Mouse (Mus musculus) erythroblast, embryonic 14.5 days (primary cell): ENCODE measurements around the gene Adam11.

Experiments used
- GATA1 ChIP-seq: IDR thresholded peaks from 2 replicates; pipeline ENCODE4 v1.6.1; 2012; ENCODE audit warnings: low read length, inconsistent platforms, mixed read lengths
- TAL1 ChIP-seq: IDR thresholded peaks from 3 replicates; pipeline ENCODE4 v1.6.1; 2012; ENCODE audit warnings: low read length, inconsistent platforms, mixed read lengths

- TF ChIP-seq TAL1 (no peak), GATA1 (no peak)
Measured at GRCm38 (mm10) chr11:102762248-102762647, 1.0 kb downstream of the Adam11 start.
